Mouse (Mus musculus) sigmoid colon, adult 10 weeks (tissue): ENCODE results near the gene Pdlim5. TPM values are rescaled to one million over a fixed set of nuclear protein-coding genes. Genes with fewer than 3 reads are reported as not detected.

Experiments used
- polyA plus RNA-seq: library from polyadenylated mRNA; stranded (reverse); fragments of 350-450 nt; fragmentation: Illumina TruSeq; extraction: RNeasy Lipid Tissue Mini Kit (QIAGEN cat#74804); gene quantifications from one replicate; pipeline ENCODE4 v1.2.3, GENCODE M21; 2014; ENCODE audit warnings: low read depth, low replicate concordance

Pdlim5 gene
- polyA plus RNA-seq = 111 TPM

GRCm38 (mm10) chr3:142395520-142396193 is at the start of gene Pdlim5:
Pdlim5 (minus strand) TSS chr3:142395696.

Other genes with a start within 250 kb of the Pdlim5 start
- 1.3 TPM for gene Bmpr1b, start 226.3 kb downstream of the Pdlim5 start, polyA plus RNA-seq
- gene Gbp5, start 98.3 kb upstream of the Pdlim5 start, polyA plus RNA-seq = 8.7 TPM
- gene Gbp7, start 134.6 kb upstream of the Pdlim5 start, polyA plus RNA-seq = 38.3 TPM
- 24.2 TPM for gene Gbp3, start 164.3 kb upstream of the Pdlim5 start, polyA plus RNA-seq
- 5.6 TPM for gene Gbp2b, start 199.2 kb upstream of the Pdlim5 start, polyA plus RNA-seq
- gene Gbp2, start 224.9 kb upstream of the Pdlim5 start, polyA plus RNA-seq = 66.9 TPM